Mouse (Mus musculus) myocyte (in vitro differentiated cells): ENCODE data around the gene Wrnip1. TPM values are rescaled to one million over a fixed set of nuclear protein-coding genes. Genes with fewer than 3 reads are reported as not detected.

Experiments
- H3K27me3 ChIP-seq: one replicate; pipeline ENCODE4 v1.6.1; 2011; ENCODE audit not compliant: control insufficient read depth, insufficient read depth, insufficient read length
- H3K36me3 ChIP-seq: one replicate; pipeline ENCODE4 v1.6.1; 2011; ENCODE audit not compliant: control insufficient read depth, insufficient read depth
- H3K4me2 ChIP-seq: one replicate; pipeline ENCODE4 v1.6.1; 2011; ENCODE audit warnings: low read depth, control low read depth
- H3K4me3 ChIP-seq: one replicate; pipeline ENCODE4 v1.5.1; 2011; ENCODE audit warnings: mild to moderate bottlenecking, control low read depth, moderate library complexity
- H3K79me2 ChIP-seq: one replicate; pipeline ENCODE4 v1.6.1; 2011; ENCODE audit not compliant: control insufficient read depth, insufficient read depth
- H3ac ChIP-seq: one replicate; pipeline ENCODE4 v1.6.1; 2011; ENCODE audit not compliant: control insufficient read depth, insufficient read length
- CEBPB ChIP-seq: IDR thresholded peaks from 2 replicates; pipeline ENCODE4 v1.6.1; 2011; ENCODE audit warnings: mild to moderate bottlenecking, moderate library complexity; ENCODE audit not compliant: poor library complexity, insufficient read depth, severe bottlenecking
- E2F4 ChIP-seq: IDR thresholded peaks from one replicate; pipeline ENCODE4 v1.6.1; 2011; ENCODE audit warnings: mild to moderate bottlenecking, control low read depth, moderate library complexity; ENCODE audit not compliant: insufficient read depth
- MAX ChIP-seq: IDR thresholded peaks from one replicate; pipeline ENCODE4 v1.6.1; 2011; ENCODE audit warnings: low read depth, mild to moderate bottlenecking, control low read depth
- MYOD1 ChIP-seq, 3 experiments: IDR thresholded peaks; one replicate each; pipeline ENCODE4 v1.6.1; 2011; ENCODE audit warnings: control low read depth in 2 of 3, low read depth in 2 of 3, mild to moderate bottlenecking in 2 of 3, moderate library complexity in 1 of 3; ENCODE audit not compliant: insufficient read length in 2 of 3, control insufficient read depth in 1 of 3
- MYOG ChIP-seq, 3 experiments: IDR thresholded peaks; one replicate each; pipeline ENCODE4 v1.6.1; 2011; ENCODE audit warnings: control low read depth in 2 of 3, low read depth in 2 of 3, mild to moderate bottlenecking in 2 of 3; ENCODE audit not compliant: insufficient read length in 2 of 3, control insufficient read depth in 1 of 3, insufficient read depth in 1 of 3
- POLR2A ChIP-seq: IDR thresholded peaks from one replicate; pipeline ENCODE4 v1.6.1; 2011; ENCODE audit warnings: low read depth, mild to moderate bottlenecking, control low read depth, moderate library complexity; ENCODE audit not compliant: insufficient read length
- POLR2AphosphoS2 ChIP-seq: IDR thresholded peaks from one replicate; pipeline ENCODE4 v1.6.1; 2011; ENCODE audit warnings: low read depth, control low read depth; ENCODE audit not compliant: insufficient read length
- REST ChIP-seq: IDR thresholded peaks from one replicate; pipeline ENCODE4 v1.6.1; 2011; ENCODE audit warnings: mild to moderate bottlenecking, control low read depth, moderate library complexity; ENCODE audit not compliant: insufficient read depth, insufficient read length
- SRF ChIP-seq: IDR thresholded peaks from one replicate; pipeline ENCODE4 v1.6.1; 2011; ENCODE audit warnings: low read depth; ENCODE audit not compliant: control insufficient read depth, insufficient read length
- TCF12 ChIP-seq: IDR thresholded peaks from one replicate; pipeline ENCODE4 v1.6.1; 2011; ENCODE audit warnings: mild to moderate bottlenecking, control low read depth; ENCODE audit not compliant: poor library complexity, insufficient read depth, severe bottlenecking
- TCF3 ChIP-seq: IDR thresholded peaks from one replicate; pipeline ENCODE4 v1.6.1; 2011; ENCODE audit warnings: low read depth, control low read depth; ENCODE audit not compliant: insufficient read length
- USF1 ChIP-seq: IDR thresholded peaks from one replicate; pipeline ENCODE4 v1.6.1; 2011; ENCODE audit warnings: low read depth, mild to moderate bottlenecking, control low read depth, moderate library complexity
- polyA plus RNA-seq: library from polyadenylated mRNA; unstranded; fragments of >200 nt; fragmentation: generic; extraction: Trizol; gene quantifications from one replicate; pipeline ENCODE4 v1.2.1, GENCODE M21; 2012; ENCODE audit warnings: missing spikeins

Wrnip1 gene
- polyA plus RNA-seq, 1 experiment = 22.4 TPM

- H3K27me3 ChIP-seq = no peaks in the 10 kb centered on the region
- TF ChIP-seq MYOG (IDR thresholded peaks at IDR 0.05; ENCODE audit: control insufficient read depth in 1 of 3, insufficient read depth in 1 of 3, insufficient read length in 2 of 3, low read depth in 2 of 3) (peak in 2 of 3 experiments; percentile 65 to 77), REST (no peak), POLR2A (no peak), MAX (no peak), TCF3 (no peak), CEBPB (no peak), SRF (no peak), POLR2AphosphoS2 (no peak), TCF12 (peak; percentile 45), MYOD1 (IDR thresholded peaks at IDR 0.05; ENCODE audit: control insufficient read depth in 1 of 3, insufficient read length in 2 of 3, low read depth in 2 of 3) (peak in 2 of 3 experiments; percentile 73 to 84), E2F4 (no peak), USF1 (no peak)
- H3K36me3 ChIP-seq = peaks cover 31% of the 10 kb centered on the region
- no peak overlapping the region for H3K4me3 ChIP-seq
- peak overlapping the region; percentile 42 for H3K4me2 ChIP-seq
- H3K79me2 ChIP-seq = peaks cover 61% of the 10 kb centered on the region
- H3ac ChIP-seq = no peak overlapping the region
Observed at GRCm38 (mm10) chr13:32807624-32808023, 5.8 kb downstream of the Wrnip1 start.

- H3K79me2 ChIP-seq = no peaks in the 10 kb centered on the region
- no peak for TF ChIP-seq REST
- peak in 2 of 3 experiments; percentile 58 to 89 for TF ChIP-seq MYOG (IDR thresholded peaks at IDR 0.05; ENCODE audit: control insufficient read depth in 1 of 3, insufficient read depth in 1 of 3, insufficient read length in 2 of 3, low read depth in 2 of 3)
- TF ChIP-seq TCF3 = peak; percentile 14
- no peak for TF ChIP-seq SRF
- TF ChIP-seq E2F4 = no peak
- TF ChIP-seq MAX = no peak
- TF ChIP-seq CEBPB = no peak
- no peak for TF ChIP-seq POLR2AphosphoS2
- TF ChIP-seq MYOD1 (IDR thresholded peaks at IDR 0.05; ENCODE audit: control insufficient read depth in 1 of 3, insufficient read length in 2 of 3, low read depth in 2 of 3) = peak; percentile 89 to 97 (median 90)
- peak; percentile 67 for TF ChIP-seq TCF12
- no peak overlapping the region for H3K4me3 ChIP-seq
- no peaks in the 10 kb centered on the region for H3K27me3 ChIP-seq
- peaks cover 31% of the 10 kb centered on the region for H3K36me3 ChIP-seq
- H3ac ChIP-seq = no peak overlapping the region
- peak overlapping the region; percentile 41 for H3K4me2 ChIP-seq
Observed at GRCm38 (mm10) chr13:32819241-32819640, 17.4 kb downstream of the Wrnip1 start.

GRCm38 (mm10) chr13:32819926-32820325 lies 18.1 kb downstream of the Wrnip1 start:
- Histone ChIP-seq H3ac (no peak overlapping the region), H3K36me3 (peaks cover 31% of the 10 kb centered on the region), H3K4me3 (no peak overlapping the region), H3K79me2 (no peaks in the 10 kb centered on the region), H3K4me2 (peak overlapping the region; percentile 41), H3K27me3 (no peaks in the 10 kb centered on the region)
- TF ChIP-seq POLR2A = no peak
- no peak for TF ChIP-seq TCF3
- peak; percentile 8 to 88 (median 77) for TF ChIP-seq MYOD1 (IDR thresholded peaks at IDR 0.05; ENCODE audit: control insufficient read depth in 1 of 3, insufficient read length in 2 of 3, low read depth in 2 of 3)
- no peak for TF ChIP-seq POLR2AphosphoS2
- TF ChIP-seq MYOG (IDR thresholded peaks at IDR 0.05; ENCODE audit: control insufficient read depth in 1 of 3, insufficient read depth in 1 of 3, insufficient read length in 2 of 3, low read depth in 2 of 3) = peak; percentile 65 to 87 (median 67)

GRCm38 (mm10) chr13:32821671-32822070 lies 19.8 kb downstream of the Wrnip1 start:
- TF ChIP-seq MYOD1 (IDR thresholded peaks at IDR 0.05; ENCODE audit: control insufficient read depth in 1 of 3, insufficient read length in 2 of 3, low read depth in 2 of 3) = no peak
- TF ChIP-seq MAX = no peak
- no peak for TF ChIP-seq POLR2A
- TF ChIP-seq CEBPB = no peak
- no peak for TF ChIP-seq POLR2AphosphoS2
- no peaks in the 10 kb centered on the region for H3K27me3 ChIP-seq
- H3K79me2 ChIP-seq = no peaks in the 10 kb centered on the region
- peaks cover 21% of the 10 kb centered on the region for H3K36me3 ChIP-seq
- H3K4me3 ChIP-seq = no peak overlapping the region
- no peak overlapping the region for H3ac ChIP-seq
- H3K4me2 ChIP-seq = no peak overlapping the region

GRCm38 (mm10) chr13:32823126-32823525 lies 21.3 kb downstream of the Wrnip1 start:
- H3K27me3 ChIP-seq = no peaks in the 10 kb centered on the region
- H3K79me2 ChIP-seq = no peaks in the 10 kb centered on the region
- no peak overlapping the region for H3ac ChIP-seq
- H3K36me3 ChIP-seq = peaks cover 15% of the 10 kb centered on the region
- no peak overlapping the region for H3K4me3 ChIP-seq
- no peak for TF ChIP-seq TCF3
- TF ChIP-seq E2F4 = no peak
- no peak for TF ChIP-seq MAX
- TF ChIP-seq TCF12 = no peak
- no peak for TF ChIP-seq REST
- no peak for TF ChIP-seq MYOG (IDR thresholded peaks at IDR 0.05; ENCODE audit: control insufficient read depth in 1 of 3, insufficient read depth in 1 of 3, insufficient read length in 2 of 3, low read depth in 2 of 3)
- no peak for TF ChIP-seq POLR2A
- no peak for TF ChIP-seq POLR2AphosphoS2
- TF ChIP-seq SRF = no peak
- TF ChIP-seq CEBPB = no peak
- no peak for TF ChIP-seq USF1
- TF ChIP-seq MYOD1 (IDR thresholded peaks at IDR 0.05; ENCODE audit: control insufficient read depth in 1 of 3, insufficient read length in 2 of 3, low read depth in 2 of 3) = no peak
- H3K4me2 ChIP-seq = no peak overlapping the region
